Mouse (Mus musculus) G1E (cell line): ENCODE data around the gene Gm16223.

Experiments used
- CTCF ChIP-seq: IDR thresholded peaks from 2 replicates; pipeline ENCODE4 v1.5.1; 2012; ENCODE audit warnings: low read depth, low read length, inconsistent platforms, mixed read lengths
- GATA1 ChIP-seq: IDR thresholded peaks from 2 replicates; pipeline ENCODE4 v1.6.1; 2012; ENCODE audit warnings: borderline replicate concordance, low read length, inconsistent platforms, mixed read lengths
- TAL1 ChIP-seq: conservative IDR thresholded peaks from 2 replicates; pipeline ENCODE4 v1.6.1; 2012; ENCODE audit warnings: low read depth, low read length, inconsistent platforms, mixed read lengths

GRCm38 (mm10) chr5:42023521-42023920 is 44.2 kb upstream of the Gm16223 start:
- no peak for TF ChIP-seq CTCF
- no peak for TF ChIP-seq GATA1
- no peak for TF ChIP-seq TAL1
